Mouse (Mus musculus) kidney, embryonic 14.5 days (tissue): Measurements from ENCODE around the gene Sprr3. TPM values are rescaled to one million over a fixed set of nuclear protein-coding genes. Genes with fewer than 3 reads are reported as not detected.
"Not testable (repeated sequence)": the region's sequence is repeated elsewhere in the genome, so short reads cannot be mapped to it uniquely, and the experiment has no call there.

Experiments
- ATAC-seq: fragments of 200-750 bp; cut with Nextera tagmentation; 2 replicates; pipeline ENCODE4 v1.8.0; 2017; ENCODE audit warnings: moderate number of reproducible peaks, mild to moderate bottlenecking, moderate TSS enrichment, moderate library complexity; ENCODE audit not compliant: low FRiP score, low TSS enrichment
- H3K27ac ChIP-seq: fragments of 300-500 bp; sonication (generic); 2 replicates; pipeline ENCODE4 v1.5.1; 2014; ENCODE audit warnings: low read depth, mild to moderate bottlenecking, low read length, moderate library complexity, mixed read lengths
- H3K27me3 ChIP-seq: fragments of 300-500 bp; sonication (generic); 2 replicates; pipeline ENCODE4 v1.6.1; 2014; ENCODE audit warnings: mild to moderate bottlenecking, low read length; ENCODE audit not compliant: control insufficient read depth, insufficient read depth
- H3K36me3 ChIP-seq: fragments of 300-500 bp; sonication (generic); 2 replicates; pipeline ENCODE4 v1.6.1; 2014; ENCODE audit warnings: low read length, mixed read lengths; ENCODE audit not compliant: control insufficient read depth, insufficient read depth
- H3K4me1 ChIP-seq: fragments of 300-500 bp; sonication (generic); 2 replicates; pipeline ENCODE4 v1.6.1; 2014; ENCODE audit warnings: low read length, mixed read lengths; ENCODE audit not compliant: control insufficient read depth, insufficient read depth
- H3K4me2 ChIP-seq: fragments of 300-500 bp; sonication (generic); replicated peaks from 2 replicates; pipeline ENCODE4 v1.6.1; 2014; ENCODE audit warnings: low read depth, mild to moderate bottlenecking, low read length
- H3K4me3 ChIP-seq: fragments of 300-500 bp; sonication (generic); 2 replicates; pipeline ENCODE4 v1.5.1; 2014; ENCODE audit warnings: mild to moderate bottlenecking, low read length
- H3K9ac ChIP-seq: fragments of 300-500 bp; sonication (generic); 2 replicates; pipeline ENCODE4 v1.6.1; 2014; ENCODE audit warnings: low read depth, mild to moderate bottlenecking, low read length, moderate library complexity
- H3K9me3 ChIP-seq: fragments of 300-500 bp; sonication (generic); 2 replicates; pipeline ENCODE4 v1.6.1; 2016; ENCODE audit warnings: low read length; ENCODE audit not compliant: control insufficient read depth
- WGBS: fragments of 180-500 bp; shearing (Covaris S2); extraction: QIAGEN DNeasy Blood & Tissue Kit; methylation state at CpG from one replicate; pipeline ENCODE4 v1.1.7; 2014; 5-methylcytosine and 5-hydroxymethylcytosine counted together
- polyA plus RNA-seq: library from polyadenylated mRNA; unstranded; fragments of >200 nt; fragmentation: Nextera tagmentation; extraction: Ambion mirVana; gene quantifications from 2 replicates; pipeline ENCODE4 v1.2.1, GENCODE M21; 2014

The Sprr3 gene
- not detected in 2 replicates for polyA plus RNA-seq

DNA sequence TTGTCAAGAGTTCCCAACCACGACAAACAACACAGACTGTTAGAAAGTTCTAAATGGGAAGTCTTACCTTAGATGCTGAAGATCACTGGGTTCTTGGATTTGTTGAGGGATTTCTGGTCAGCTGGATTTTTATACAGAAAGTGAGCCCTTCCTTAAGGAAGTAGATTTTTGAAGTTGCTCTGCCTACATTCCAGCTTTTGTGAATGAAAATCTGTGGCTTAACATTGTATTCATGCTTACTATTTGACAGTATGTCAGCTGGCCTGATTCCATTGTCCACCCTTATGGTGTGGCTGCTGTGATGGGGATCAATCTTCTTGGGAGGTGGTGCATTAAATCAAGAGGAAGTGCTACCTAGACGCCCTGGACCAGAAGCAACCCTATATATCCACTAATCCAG is at the start of gene Sprr3:
Gene Sprr3, minus strand, starts transcription at position 101 of the 400 bp plus-strand sequence.
- no peak for ATAC-seq
- WGBS, result 60% methylated on average over 2 of the region's 2 CpGs
- no peaks in the 10 kb centered on the region for H3K4me1 ChIP-seq
- no peak within 1 kb of the TSS for H3K4me3 ChIP-seq
- no peaks in the 10 kb centered on the region for H3K36me3 ChIP-seq
- H3K27me3 ChIP-seq, result no peaks in the 10 kb centered on the region
- H3K27ac ChIP-seq, result no peak within 1 kb of the TSS
- H3K4me2 ChIP-seq, result no peak within 1 kb of the TSS
- H3K9ac ChIP-seq, result no peak within 1 kb of the TSS
- no peaks in the 10 kb centered on the region for H3K9me3 ChIP-seq

DNA sequence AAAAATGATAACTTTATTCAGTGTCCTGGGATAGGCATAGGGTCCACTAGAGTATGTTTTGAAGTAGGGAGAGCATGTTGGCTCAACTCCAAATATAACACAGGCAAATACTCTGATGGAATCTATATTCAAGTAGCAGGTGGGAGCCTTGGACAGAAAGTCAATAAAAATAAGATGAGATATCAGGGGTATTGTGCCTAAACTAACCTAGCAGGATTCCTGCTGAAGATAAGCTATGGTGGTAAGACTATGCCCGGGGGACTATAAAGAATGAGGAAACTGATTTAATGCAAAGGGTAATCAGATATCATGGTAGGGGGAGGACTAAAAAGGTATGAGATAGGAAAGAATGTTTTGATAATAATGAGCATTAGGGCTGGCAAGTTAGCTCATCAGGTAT is 49.7 kb upstream of the Sprr3 start:
- Histone ChIP-seq H3K4me3 (no peak overlapping the region), H3K9me3 (no peaks in the 10 kb centered on the region), H3K9ac (no peak overlapping the region), H3K4me1 (no peaks in the 10 kb centered on the region), H3K27ac (no peak overlapping the region), H3K36me3 (no peaks in the 10 kb centered on the region), H3K4me2 (no peak overlapping the region), H3K27me3 (no peaks in the 10 kb centered on the region)
- ATAC-seq, result no peak
- 85% methylated on average over 1 of the region's 1 CpGs for WGBS

DNA sequence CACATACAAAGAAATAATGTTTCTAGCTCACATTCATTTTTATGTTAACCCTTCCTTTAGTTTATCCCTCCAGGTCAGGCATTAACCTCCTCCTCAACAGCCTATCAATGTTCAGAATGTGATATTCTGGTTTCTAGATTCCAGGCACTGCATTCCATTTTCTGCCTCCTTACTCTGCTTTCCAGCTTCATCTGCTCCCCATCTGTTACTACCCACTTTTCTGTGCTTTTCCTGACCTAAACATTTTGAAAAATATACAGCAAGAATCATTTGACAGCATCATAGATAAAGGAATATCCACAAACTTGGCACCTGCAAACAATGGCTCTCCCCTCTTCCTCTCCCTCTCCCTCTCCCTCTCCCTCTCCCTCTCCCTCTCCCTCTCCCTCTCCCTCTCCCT is 45.0 kb upstream of the Sprr3 start:
- Histone ChIP-seq H3K27ac (no peak overlapping the region), H3K9me3 (no peaks in the 10 kb centered on the region), H3K27me3 (no peaks in the 10 kb centered on the region), H3K9ac (no peak overlapping the region), H3K4me1 (no peaks in the 10 kb centered on the region), H3K4me3 (no peak overlapping the region), H3K36me3 (no peaks in the 10 kb centered on the region), H3K4me2 (no peak overlapping the region)
- ATAC-seq, result no peak

DNA sequence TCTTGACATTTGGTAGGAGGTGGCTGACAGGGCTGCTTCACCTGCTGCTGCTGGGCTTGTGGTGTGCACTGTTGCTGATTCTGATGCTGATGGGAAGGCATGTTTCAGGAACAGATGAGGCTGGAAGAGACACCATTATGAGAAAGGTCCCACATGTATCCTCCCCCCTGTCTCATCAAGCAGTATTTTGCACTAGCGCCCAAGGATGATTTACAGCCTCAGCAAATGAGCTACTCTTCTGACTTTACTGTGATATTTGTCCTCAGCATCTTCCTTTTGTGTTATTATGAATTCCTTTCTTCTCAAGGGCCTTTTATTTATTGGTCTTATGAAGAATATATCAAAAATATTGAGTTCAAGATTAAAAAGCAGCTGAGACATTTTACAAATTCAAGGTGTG is 41.9 kb upstream of the Sprr3 start, which contains the start of gene Sprr4:
Gene Sprr4, minus strand, starts transcription at position 101 of the 400 bp plus-strand sequence.
- 80% methylated on average over 1 of the region's 1 CpGs for WGBS
- Histone ChIP-seq H3K27ac (no peak within 1 kb of the TSS), H3K9me3 (no peaks in the 10 kb centered on the region), H3K27me3 (no peaks in the 10 kb centered on the region), H3K4me3 (no peak within 1 kb of the TSS), H3K36me3 (no peaks in the 10 kb centered on the region), H3K4me2 (no peak within 1 kb of the TSS), H3K4me1 (no peaks in the 10 kb centered on the region), H3K9ac (no peak within 1 kb of the TSS)
- ATAC-seq, result no peak

DNA sequence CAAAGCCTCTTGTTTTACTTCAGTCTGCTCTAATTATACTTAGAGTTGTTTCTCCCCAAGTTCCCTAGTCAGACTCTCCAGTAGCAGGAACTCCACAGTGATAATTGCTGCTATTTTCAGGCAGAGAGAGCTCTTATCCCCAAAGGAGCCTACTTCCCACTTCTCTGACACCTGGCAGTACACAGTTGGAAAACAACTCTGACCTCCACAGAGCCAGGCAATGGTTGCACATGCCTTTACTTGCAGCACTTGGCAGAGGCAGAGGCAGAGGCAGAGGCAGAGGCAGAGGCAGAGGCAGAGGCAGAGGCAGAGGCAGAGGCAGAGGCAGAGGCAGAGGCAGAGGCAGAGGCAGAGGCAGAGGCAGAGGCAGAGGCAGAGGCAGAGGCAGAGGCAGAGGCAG is 31.7 kb upstream of the Sprr3 start:
- not testable (repeated sequence) for ATAC-seq, H3K9ac ChIP-seq

DNA sequence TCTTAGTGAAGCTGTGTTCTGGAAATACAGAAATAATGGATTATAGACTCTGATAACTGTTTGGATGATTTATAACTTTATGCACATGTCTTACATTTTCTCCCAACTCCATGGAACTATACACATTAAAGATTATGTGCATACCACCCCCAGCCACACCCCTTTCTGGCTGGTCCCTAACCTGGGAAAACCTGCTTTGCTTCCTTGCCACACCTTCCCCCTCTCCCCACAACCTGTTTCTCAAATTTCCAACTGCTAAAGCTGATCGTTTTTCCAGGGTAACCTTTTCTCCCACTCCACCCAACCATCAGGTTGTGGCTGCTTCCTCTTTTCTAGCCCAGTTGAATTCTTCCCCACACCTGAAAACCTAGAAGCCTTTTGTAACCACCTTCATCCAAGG is 27.8 kb upstream of the Sprr3 start:
- Histone ChIP-seq H3K36me3 (no peaks in the 10 kb centered on the region), H3K9ac (no peak overlapping the region), H3K4me3 (no peak overlapping the region), H3K27ac (no peak overlapping the region), H3K27me3 (no peaks in the 10 kb centered on the region), H3K4me2 (no peak overlapping the region), H3K9me3 (no peaks in the 10 kb centered on the region), H3K4me1 (no peaks in the 10 kb centered on the region)
- ATAC-seq, result no peak
- WGBS, result 29% methylated on average over 1 of the region's 1 CpGs

More for the DNA sequence above, 31.7 kb upstream of the Sprr3 start:
- H3K27ac ChIP-seq, H3K4me2 ChIP-seq, H3K36me3 ChIP-seq, H3K4me1 ChIP-seq, H3K9me3 ChIP-seq, H3K27me3 ChIP-seq, H3K4me3 ChIP-seq: not testable (repeated sequence)

DNA sequence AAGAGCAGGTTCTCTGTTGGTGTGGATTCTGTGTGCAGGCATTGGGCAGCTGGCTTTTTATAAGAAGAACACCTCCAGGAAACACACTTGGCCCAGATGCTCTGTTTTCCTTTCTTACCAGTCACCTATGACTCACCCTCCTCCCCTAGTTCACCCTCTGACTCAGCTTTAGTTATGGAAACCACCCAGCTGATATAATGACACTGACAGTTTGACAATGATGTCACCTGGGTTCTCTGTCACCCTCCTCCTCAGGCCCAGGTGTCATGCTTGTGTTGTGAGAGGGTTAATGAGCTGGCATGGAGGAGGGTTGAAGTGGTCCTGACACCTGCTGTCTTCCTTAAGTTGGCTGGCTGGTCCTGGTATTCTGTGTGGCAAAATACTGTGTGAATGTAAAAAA is 27.3 kb upstream of the Sprr3 start, which contains the start of gene Sprr1a:
Gene Sprr1a, minus strand, starts transcription at position 33 of the 400 bp plus-strand sequence.
- ATAC-seq, result no peak

DNA sequence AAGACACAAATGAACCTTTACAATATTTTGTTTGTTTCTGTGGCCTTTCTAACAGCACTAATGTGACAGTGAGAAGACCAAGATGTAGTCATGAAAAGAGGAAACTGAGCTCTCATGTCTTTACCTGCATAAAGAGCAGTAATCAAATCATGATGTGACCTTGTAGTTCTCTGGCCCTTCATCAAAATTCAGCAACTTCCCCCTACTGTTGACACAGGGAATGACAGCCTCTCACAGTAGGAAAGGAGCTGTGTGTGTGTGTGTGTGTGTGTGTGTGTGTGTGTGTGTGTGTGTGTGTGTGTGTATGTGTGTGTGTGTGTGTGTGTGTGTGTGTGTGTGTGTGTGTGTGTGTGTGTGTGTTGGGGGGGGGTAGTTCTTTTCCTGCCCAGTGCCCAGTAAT is 22.7 kb upstream of the Sprr3 start:
- not testable (repeated sequence) for H3K36me3 ChIP-seq, H3K9me3 ChIP-seq, H3K4me3 ChIP-seq

More for the DNA sequence above, 27.3 kb upstream of the Sprr3 start, which contains the start of gene Sprr1a:
- H3K4me3 ChIP-seq, result no peak within 1 kb of the TSS
- H3K4me2 ChIP-seq, result no peak within 1 kb of the TSS
- no peak within 1 kb of the TSS for H3K27ac ChIP-seq
- H3K9me3 ChIP-seq, result no peaks in the 10 kb centered on the region
- H3K27me3 ChIP-seq, result no peaks in the 10 kb centered on the region
- H3K36me3 ChIP-seq, result no peaks in the 10 kb centered on the region
- H3K9ac ChIP-seq, result no peak within 1 kb of the TSS
- H3K4me1 ChIP-seq, result no peaks in the 10 kb centered on the region

DNA sequence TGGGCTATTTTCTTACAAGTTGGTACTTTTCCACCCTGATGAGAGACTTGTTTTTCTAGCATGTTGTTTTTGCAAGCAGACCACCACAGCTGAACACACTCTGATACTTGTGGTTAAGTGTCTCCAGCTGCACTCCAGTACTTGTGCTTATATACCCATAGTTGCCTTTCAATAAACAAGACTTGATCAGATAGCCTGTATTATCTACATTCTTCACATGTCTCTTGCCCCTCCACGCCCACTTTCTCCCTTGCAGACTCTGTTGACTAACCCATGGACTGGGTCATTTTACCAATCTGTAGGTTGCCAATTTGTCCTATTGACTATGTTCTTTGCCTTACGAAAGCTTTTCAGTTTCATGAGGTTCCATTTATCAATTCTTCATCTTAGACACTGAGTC is 11.6 kb upstream of the Sprr3 start:
- no peak overlapping the region for H3K9ac ChIP-seq
- H3K36me3 ChIP-seq, result no peaks in the 10 kb centered on the region
- no peak for ATAC-seq
- H3K4me3 ChIP-seq, result no peak overlapping the region
- WGBS, result 84% methylated on average over 2 of the region's 2 CpGs
- no peaks in the 10 kb centered on the region for H3K27me3 ChIP-seq
- H3K4me2 ChIP-seq, result no peak overlapping the region
- H3K9me3 ChIP-seq, result no peaks in the 10 kb centered on the region
- no peak overlapping the region for H3K27ac ChIP-seq
- no peaks in the 10 kb centered on the region for H3K4me1 ChIP-seq

More for the DNA sequence above, 22.7 kb upstream of the Sprr3 start:
- not testable (repeated sequence) for H3K27ac ChIP-seq, H3K27me3 ChIP-seq, ATAC-seq, H3K4me1 ChIP-seq, H3K4me2 ChIP-seq, H3K9ac ChIP-seq

DNA sequence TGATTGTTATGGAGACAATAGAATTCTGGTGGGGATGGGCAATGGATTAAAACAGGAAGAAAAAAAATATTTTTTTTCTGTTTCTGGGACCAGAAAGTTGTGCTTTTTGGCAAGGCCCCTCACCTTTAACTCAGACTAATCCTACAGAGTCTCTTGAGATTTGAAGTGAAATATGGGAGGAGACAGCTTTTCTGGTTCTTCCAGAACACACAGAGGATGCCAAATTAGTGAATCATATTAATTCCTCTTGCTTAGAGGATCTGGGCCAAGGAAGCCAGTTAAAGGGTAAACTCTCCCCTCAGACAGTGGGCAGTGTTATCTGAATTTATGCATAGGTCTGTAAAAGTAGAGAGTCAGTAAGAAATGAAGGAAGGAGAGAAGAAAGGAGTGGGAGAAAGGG is 8.9 kb upstream of the Sprr3 start:
- no peaks in the 10 kb centered on the region for H3K36me3 ChIP-seq
- no peaks in the 10 kb centered on the region for H3K9me3 ChIP-seq
- ATAC-seq, result no peak

More for the DNA sequence above, 8.9 kb upstream of the Sprr3 start:
- H3K27ac ChIP-seq, result no peak overlapping the region
- no peaks in the 10 kb centered on the region for H3K27me3 ChIP-seq
- H3K9ac ChIP-seq, result no peak overlapping the region
- H3K4me2 ChIP-seq, result no peak overlapping the region
- H3K4me1 ChIP-seq, result no peaks in the 10 kb centered on the region
- H3K4me3 ChIP-seq, result no peak overlapping the region
